Mouse (Mus musculus): Measurements from ENCODE around the gene Nwd2. TPM values are rescaled to one million over a fixed set of nuclear protein-coding genes. Genes with fewer than 3 reads are reported as not detected.

Gene Nwd2
- 18.8 and 21.8 TPM in 2 replicates for polyA plus RNA-seq (2014; fragmentation: Nextera tagmentation; extraction: Ambion mirVana)

DNA sequence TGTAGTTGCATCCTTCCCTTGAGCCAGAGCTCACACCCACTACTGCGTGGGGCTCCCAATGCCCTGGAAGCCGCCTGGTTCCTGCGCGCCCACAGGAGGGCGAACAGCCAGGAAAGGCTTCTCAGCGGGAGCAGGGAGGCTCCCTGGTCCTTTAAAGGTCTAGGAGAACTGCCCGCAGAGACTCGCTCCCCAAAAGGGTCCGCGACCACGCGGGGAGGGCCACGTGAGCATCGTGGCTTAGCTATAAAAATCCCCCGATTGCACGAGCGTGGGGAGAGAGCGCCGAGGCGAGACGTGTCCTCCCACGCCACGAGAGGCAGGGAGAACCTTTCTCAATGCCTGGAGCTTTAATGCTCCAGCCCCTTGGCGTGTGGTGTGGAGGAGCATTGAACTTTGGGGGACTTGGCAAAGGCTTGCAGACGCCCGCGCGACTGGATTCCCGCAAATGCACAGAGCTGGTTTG is at the start of gene Nwd2:
Nwd2 (plus strand) TSS at position 33 of the 463 bp plus-strand sequence.
- H3K36me3 ChIP-seq (replicated peaks; ENCODE audit: control insufficient read depth, insufficient read depth) = no peaks in the 10 kb centered on the region
- peaks cover 9% of the 10 kb centered on the region for H3K27me3 ChIP-seq (ENCODE audit: control insufficient read depth, insufficient read depth, low read length)
- no peaks in the 10 kb centered on the region for H3K4me1 ChIP-seq (replicated peaks; ENCODE audit: control insufficient read depth, insufficient read depth, low read length)
- ATAC-seq (ENCODE audit: low FRiP score) (peak; percentile 55), DNase-seq (ENCODE audit: low spot score) (no peak)
- H3K27ac ChIP-seq = peak within 1 kb of the TSS; percentile 52
- WGBS = under 1% methylated on average over 29 of the region's 29 CpGs
- H3K4me3 ChIP-seq (replicated peaks; ENCODE audit: low read length) = peak within 1 kb of the TSS; percentile 80
- H3K9me3 ChIP-seq (ENCODE audit: control insufficient read depth, low read length) = no peaks in the 10 kb centered on the region
- peak within 1 kb of the TSS; percentile 99 for H3K4me2 ChIP-seq (replicated peaks)
- peak within 1 kb of the TSS; percentile 84 for H3K9ac ChIP-seq

GRCm38 (mm10) chr5:63607447-63607846 is 41.5 kb upstream of the Nwd2 start:
- H3K36me3 ChIP-seq (replicated peaks; ENCODE audit: control insufficient read depth, insufficient read depth) = no peaks in the 10 kb centered on the region
- no peaks in the 10 kb centered on the region for H3K4me1 ChIP-seq (replicated peaks; ENCODE audit: control insufficient read depth, insufficient read depth, low read length)
- DNase-seq (ENCODE audit: low spot score) (no peak), ATAC-seq (ENCODE audit: low FRiP score) (no peak)
- H3K4me3 ChIP-seq (replicated peaks; ENCODE audit: low read length) = no peak overlapping the region
- H3K9ac ChIP-seq = no peak overlapping the region
- no peak overlapping the region for H3K4me2 ChIP-seq (replicated peaks)
- WGBS = 82% methylated on average over 2 of the region's 2 CpGs
- no peak overlapping the region for H3K27ac ChIP-seq
- H3K9me3 ChIP-seq (ENCODE audit: control insufficient read depth, low read length) = no peaks in the 10 kb centered on the region
- H3K27me3 ChIP-seq (ENCODE audit: control insufficient read depth, insufficient read depth, low read length) = no peaks in the 10 kb centered on the region

GRCm38 (mm10) chr5:63616792-63617668 is 31.9 kb upstream of the Nwd2 start:
- Histone ChIP-seq H3K4me1 (replicated peaks; ENCODE audit: control insufficient read depth, insufficient read depth, low read length) (no peaks in the 10 kb centered on the region), H3K27ac (no peak overlapping the region), H3K9ac (no peak overlapping the region), H3K4me3 (replicated peaks; ENCODE audit: low read length) (no peak overlapping the region), H3K9me3 (ENCODE audit: control insufficient read depth, low read length) (no peaks in the 10 kb centered on the region), H3K36me3 (replicated peaks; ENCODE audit: control insufficient read depth, insufficient read depth) (no peaks in the 10 kb centered on the region), H3K4me2 (replicated peaks) (no peak overlapping the region), H3K27me3 (ENCODE audit: control insufficient read depth, insufficient read depth, low read length) (no peaks in the 10 kb centered on the region)
- WGBS = 57% methylated on average over 3 of the region's 3 CpGs
- DNase-seq (ENCODE audit: low spot score) = peak; percentile 46
- ATAC-seq (ENCODE audit: low FRiP score) = peak; percentile 55; the same call in 1 of the 2 replicates

- WGBS = 62% methylated on average over 3 of the region's 3 CpGs
- H3K9me3 ChIP-seq (ENCODE audit: control insufficient read depth, low read length) = no peaks in the 10 kb centered on the region
- no peaks in the 10 kb centered on the region for H3K27me3 ChIP-seq (ENCODE audit: control insufficient read depth, insufficient read depth, low read length)
- no peaks in the 10 kb centered on the region for H3K4me1 ChIP-seq (replicated peaks; ENCODE audit: control insufficient read depth, insufficient read depth, low read length)
- ATAC-seq (ENCODE audit: low FRiP score) = no peak
- no peak overlapping the region for H3K27ac ChIP-seq
- H3K4me3 ChIP-seq (replicated peaks; ENCODE audit: low read length) = no peak overlapping the region
- no peak overlapping the region for H3K9ac ChIP-seq
- H3K36me3 ChIP-seq (replicated peaks; ENCODE audit: control insufficient read depth, insufficient read depth) = no peaks in the 10 kb centered on the region
- no peak overlapping the region for H3K4me2 ChIP-seq (replicated peaks)
- DNase-seq (ENCODE audit: low spot score) = no peak
These were observed 24.8 kb upstream of the Nwd2 start for GRCm38 (mm10) chr5:63624123-63624522.

GRCm38 (mm10) chr5:63627832-63628530 is 20.9 kb upstream of the Nwd2 start:
- DNase-seq (ENCODE audit: low spot score) (no peak), ATAC-seq (ENCODE audit: low FRiP score) (no peak)
- H3K36me3 ChIP-seq (replicated peaks; ENCODE audit: control insufficient read depth, insufficient read depth) = no peaks in the 10 kb centered on the region
- 0 out of 2 replicates have a peak overlapping the region, but pooled peaks have one; percentile 5 for H3K27ac ChIP-seq
- 78% methylated on average over 1 of the region's 1 CpGs for WGBS
- no peak overlapping the region for H3K4me3 ChIP-seq (replicated peaks; ENCODE audit: low read length)
- no peak overlapping the region for H3K4me2 ChIP-seq (replicated peaks)
- H3K4me1 ChIP-seq (replicated peaks; ENCODE audit: control insufficient read depth, insufficient read depth, low read length) = no peaks in the 10 kb centered on the region
- no peaks in the 10 kb centered on the region for H3K27me3 ChIP-seq (ENCODE audit: control insufficient read depth, insufficient read depth, low read length)
- H3K9me3 ChIP-seq (ENCODE audit: control insufficient read depth, low read length) = no peaks in the 10 kb centered on the region
- H3K9ac ChIP-seq = no peak overlapping the region

DNA sequence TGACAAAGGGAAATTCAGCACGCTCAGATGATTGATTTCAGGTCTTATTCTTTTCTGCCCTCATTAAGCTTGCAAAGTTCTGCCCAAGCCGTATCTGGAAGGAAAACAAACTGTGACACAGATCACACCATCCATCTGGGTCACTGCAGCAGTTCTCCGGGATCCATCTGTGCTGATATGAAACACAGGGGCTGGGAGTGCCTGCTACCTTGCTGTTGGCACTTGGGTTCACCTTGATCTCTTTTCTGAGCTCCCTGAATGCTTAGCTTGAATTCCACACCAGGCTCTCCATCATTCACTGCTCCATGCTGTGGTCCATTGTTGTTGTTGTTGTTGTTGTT is 20.4 kb upstream of the Nwd2 start:
- Histone ChIP-seq H3K27me3 (ENCODE audit: control insufficient read depth, insufficient read depth, low read length) (no peaks in the 10 kb centered on the region), H3K4me1 (replicated peaks; ENCODE audit: control insufficient read depth, insufficient read depth, low read length) (no peaks in the 10 kb centered on the region), H3K4me2 (replicated peaks) (no peak overlapping the region), H3K9ac (no peak overlapping the region), H3K4me3 (replicated peaks; ENCODE audit: low read length) (no peak overlapping the region), H3K27ac (no peak overlapping the region), H3K9me3 (ENCODE audit: control insufficient read depth, low read length) (no peaks in the 10 kb centered on the region), H3K36me3 (replicated peaks; ENCODE audit: control insufficient read depth, insufficient read depth) (no peaks in the 10 kb centered on the region)
- 45% methylated on average over 3 of the region's 3 CpGs for WGBS
- ATAC-seq (ENCODE audit: low FRiP score) = no peak
- no peak for DNase-seq (ENCODE audit: low spot score)

DNA sequence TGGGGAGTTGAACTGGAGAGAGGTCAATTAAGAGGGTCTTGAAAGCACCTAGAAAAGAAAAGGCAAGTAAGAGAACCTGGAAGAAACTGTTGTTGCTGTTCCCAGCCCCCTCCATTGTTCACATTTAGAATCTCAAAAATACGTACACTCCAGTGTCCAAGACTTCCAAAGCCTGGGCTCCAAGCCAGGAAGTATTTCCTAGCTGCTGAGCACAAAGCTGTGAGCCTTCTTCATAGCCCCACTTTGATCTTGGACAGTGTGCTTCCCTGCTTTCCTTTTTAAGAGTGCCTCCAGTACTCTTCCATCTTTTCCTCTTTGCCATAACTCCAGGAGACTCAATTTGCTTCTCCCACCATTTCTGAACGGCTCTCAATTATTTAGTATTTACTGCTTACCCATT is 14.3 kb upstream of the Nwd2 start:
- H3K27me3 ChIP-seq (ENCODE audit: control insufficient read depth, insufficient read depth, low read length) = no peaks in the 10 kb centered on the region
- H3K27ac ChIP-seq = no peak overlapping the region
- ATAC-seq (ENCODE audit: low FRiP score) = no peak
- H3K9ac ChIP-seq = no peak overlapping the region
- no peak for DNase-seq (ENCODE audit: low spot score)
- no peaks in the 10 kb centered on the region for H3K9me3 ChIP-seq (ENCODE audit: control insufficient read depth, low read length)
- no peak overlapping the region for H3K4me2 ChIP-seq (replicated peaks)
- WGBS = 54% methylated on average over 2 of the region's 2 CpGs
- no peaks in the 10 kb centered on the region for H3K36me3 ChIP-seq (replicated peaks; ENCODE audit: control insufficient read depth, insufficient read depth)
- H3K4me1 ChIP-seq (replicated peaks; ENCODE audit: control insufficient read depth, insufficient read depth, low read length) = no peaks in the 10 kb centered on the region
- H3K4me3 ChIP-seq (replicated peaks; ENCODE audit: low read length) = no peak overlapping the region

DNA sequence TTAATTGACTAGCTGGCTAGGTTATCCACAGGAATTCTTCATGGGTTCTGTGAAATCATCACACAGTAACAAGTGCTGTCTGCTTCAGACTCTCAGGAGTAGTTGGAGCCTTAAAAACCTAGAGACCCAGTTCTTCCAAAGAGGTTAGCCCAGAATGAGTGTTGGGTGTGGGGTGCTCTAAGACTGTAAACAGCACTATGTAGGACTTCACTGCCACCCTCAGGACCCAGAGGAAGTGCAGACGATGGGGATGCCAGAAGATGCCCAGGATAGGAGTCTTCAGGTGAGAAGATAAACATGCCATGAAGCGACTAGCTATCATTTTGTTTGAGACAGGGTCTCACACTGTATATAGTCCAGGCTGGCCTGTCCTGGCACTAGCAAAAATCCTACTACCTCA is 715 bp upstream of the Nwd2 start:
- no peaks in the 10 kb centered on the region for H3K9me3 ChIP-seq (ENCODE audit: control insufficient read depth, low read length)
- no peaks in the 10 kb centered on the region for H3K36me3 ChIP-seq (replicated peaks; ENCODE audit: control insufficient read depth, insufficient read depth)
- no peak overlapping the region for H3K4me3 ChIP-seq (replicated peaks; ENCODE audit: low read length)
- peak; percentile 42 for DNase-seq (ENCODE audit: low spot score)
- 35% methylated on average over 2 of the region's 2 CpGs for WGBS
- H3K4me1 ChIP-seq (replicated peaks; ENCODE audit: control insufficient read depth, insufficient read depth, low read length) = no peaks in the 10 kb centered on the region
- peaks cover 9% of the 10 kb centered on the region for H3K27me3 ChIP-seq (ENCODE audit: control insufficient read depth, insufficient read depth, low read length)
- no peak overlapping the region for H3K9ac ChIP-seq
- no peak overlapping the region for H3K27ac ChIP-seq
- ATAC-seq (ENCODE audit: low FRiP score) = peak; percentile 41; the same call in 1 of the 2 replicates
- H3K4me2 ChIP-seq (replicated peaks) = peak overlapping the region; percentile 99

Data from hindbrain, embryonic 14.5 days (tissue).